Mouse (Mus musculus) G1E-ER4 (cell line): Measurements from ENCODE around the gene Olfr1168. TPM values are rescaled to one million over a fixed set of nuclear protein-coding genes. Genes with fewer than 3 reads are reported as not detected.
"Not testable (repeated sequence)": the region's sequence is repeated elsewhere in the genome, so short reads cannot be mapped to it uniquely, and the experiment has no call there.

Experiments used
- GATA1 ChIP-seq: IDR thresholded peaks from one replicate; pipeline ENCODE4 v1.8.0; 2012; ENCODE audit warnings: low read length, inconsistent platforms
- polyA plus RNA-seq: library from polyadenylated mRNA; stranded (reverse); fragments of >175 nt; gene quantifications from 2 replicates; pipeline ENCODE4 v1.2.3, GENCODE M21; 2012

The Olfr1168 gene
- not detected in 2 replicates for polyA plus RNA-seq

- TF ChIP-seq GATA1 = no peak
Observed at GRCm38 (mm10) chr2:88181580-88181979, at the start of gene Olfr1168. Gene Olfr1168, plus strand, starts transcription at chr2:88181880.

GRCm38 (mm10) chr2:88155093-88155492, 26.6 kb upstream of the Olfr1168 start, which contains the start of gene Olfr1167:
Gene Olfr1167, minus strand, starts transcription at chr2:88155193.
- TF ChIP-seq GATA1 = not testable (repeated sequence)

- TF ChIP-seq GATA1 = no peak
Observed at GRCm38 (mm10) chr2:88220784-88221183, 39.1 kb downstream of the Olfr1168 start.

GRCm38 (mm10) chr2:88228234-88228633, 46.6 kb downstream of the Olfr1168 start, which contains the start of gene Olfr1170:
Gene Olfr1170, minus strand, starts transcription at chr2:88228334.
- no peak for TF ChIP-seq GATA1

Other genes with a start within 250 kb of the Olfr1168 start
- gene Olfr1155, start 236.7 kb upstream of the Olfr1168 start, polyA plus RNA-seq = not detected in 2 replicates
- not detected in 2 replicates for gene Olfr1156, start 228.8 kb upstream of the Olfr1168 start, polyA plus RNA-seq
- gene Olfr1157, start 213.6 kb upstream of the Olfr1168 start, polyA plus RNA-seq = not detected in 2 replicates
- not detected in 2 replicates for gene Olfr74, start 207.2 kb upstream of the Olfr1168 start, polyA plus RNA-seq
- not detected in 2 replicates for gene Olfr1158, start 191.8 kb upstream of the Olfr1168 start, polyA plus RNA-seq
- gene Olfr1160, start 173.6 kb upstream of the Olfr1168 start, polyA plus RNA-seq = not detected in 2 replicates
- gene Olfr1161, start 159.1 kb upstream of the Olfr1168 start, polyA plus RNA-seq = not detected in 2 replicates
- not detected in 2 replicates for gene Olfr73, start 144.2 kb upstream of the Olfr1168 start, polyA plus RNA-seq
- gene Olfr1162, start 130.8 kb upstream of the Olfr1168 start, polyA plus RNA-seq = not detected in 2 replicates
- not detected in 2 replicates for gene Olfr1163, start 110.0 kb upstream of the Olfr1168 start, polyA plus RNA-seq
- gene Olfr1164, start 87.9 kb upstream of the Olfr1168 start, polyA plus RNA-seq = not detected in 2 replicates
- gene Olfr1166, start 53.6 kb upstream of the Olfr1168 start, polyA plus RNA-seq = not detected in 2 replicates
- not detected in 2 replicates for gene Olfr1167, start 26.7 kb upstream of the Olfr1168 start, polyA plus RNA-seq
- not detected in 2 replicates for gene Olfr1170, start 46.5 kb downstream of the Olfr1168 start, polyA plus RNA-seq
- not detected in 2 replicates for gene Olfr1173, start 98.0 kb downstream of the Olfr1168 start, polyA plus RNA-seq
- not detected in 2 replicates for gene Olfr1174-ps, start 133.3 kb downstream of the Olfr1168 start, polyA plus RNA-seq
- not detected in 2 replicates for gene Olfr1175-ps, start 145.3 kb downstream of the Olfr1168 start, polyA plus RNA-seq
- not detected in 2 replicates for gene Olfr1176, start 154.8 kb downstream of the Olfr1168 start, polyA plus RNA-seq
- gene Olfr1177-ps, start 164.6 kb downstream of the Olfr1168 start, polyA plus RNA-seq = not detected in 2 replicates
- not detected in 2 replicates for gene Olfr1178, start 205.2 kb downstream of the Olfr1168 start, polyA plus RNA-seq
- not detected in 2 replicates for gene Olfr1179, start 224.6 kb downstream of the Olfr1168 start, polyA plus RNA-seq
- not detected in 2 replicates for gene Olfr1180, start 237.3 kb downstream of the Olfr1168 start, polyA plus RNA-seq
- not detected in 2 replicates for gene Olfr1181, start 244.3 kb downstream of the Olfr1168 start, polyA plus RNA-seq